Mouse (Mus musculus) kidney, postnatal 0 days (tissue): ENCODE data around the gene Dnah7a. TPM values are rescaled to one million over a fixed set of nuclear protein-coding genes. Genes with fewer than 3 reads are reported as not detected.
"Not testable (repeated sequence)": the region's sequence is repeated elsewhere in the genome, so short reads cannot be mapped to it uniquely, and the experiment has no call there.

ENCODE experiments used
- ATAC-seq: fragments of 200-750 bp; cut with Nextera tagmentation; replicated peaks from 2 replicates; pipeline ENCODE4 v1.8.0; 2017; ENCODE audit warnings: low read depth, moderate number of reproducible peaks, moderate TSS enrichment, moderate library complexity; ENCODE audit not compliant: low FRiP score
- DNase-seq: peaks from one replicate; pipeline ENCODE4 v3.0.0-alpha.2; 2016; ENCODE audit warnings: low spot score
- H3K27ac ChIP-seq: fragments of 300-500 bp; sonication (generic); 2 replicates; pipeline ENCODE4 v1.5.1; 2014; ENCODE audit warnings: mild to moderate bottlenecking
- H3K27me3 ChIP-seq: fragments of 300-500 bp; sonication (generic); 2 replicates; pipeline ENCODE4 v1.6.1; 2014; ENCODE audit warnings: low read length, mixed read lengths; ENCODE audit not compliant: insufficient read depth
- H3K36me3 ChIP-seq: fragments of 300-500 bp; sonication (generic); 2 replicates; pipeline ENCODE4 v1.6.1; 2014; ENCODE audit warnings: low read length, mixed read lengths; ENCODE audit not compliant: insufficient read depth
- H3K4me1 ChIP-seq: fragments of 300-500 bp; sonication (generic); replicated peaks from 2 replicates; pipeline ENCODE4 v1.6.1; 2014; ENCODE audit warnings: antibody characterized with exemption, low read length, mixed read lengths; ENCODE audit not compliant: insufficient read depth
- H3K4me2 ChIP-seq: fragments of 300-500 bp; sonication (generic); 2 replicates; pipeline ENCODE4 v1.6.1; 2014; ENCODE audit warnings: mild to moderate bottlenecking, low read length, moderate library complexity, mixed read lengths
- H3K4me3 ChIP-seq: fragments of 300-500 bp; sonication (generic); replicated peaks from 2 replicates; pipeline ENCODE4 v1.5.1; 2014; ENCODE audit warnings: low read depth, low read length
- H3K9ac ChIP-seq: fragments of 300-500 bp; sonication (generic); 2 replicates; pipeline ENCODE4 v1.6.1; 2014; ENCODE audit warnings: low read depth, low read length
- H3K9me3 ChIP-seq: fragments of 300-500 bp; sonication (generic); replicated peaks from 2 replicates; pipeline ENCODE4 v1.6.1; 2016; ENCODE audit warnings: low read length, inconsistent platforms, mixed read lengths
- CTCF ChIP-seq: IDR thresholded peaks from 2 replicates; pipeline ENCODE4 v1.5.1; 2016; ENCODE audit warnings: antibody characterized with exemption, low read depth, mild to moderate bottlenecking, moderate library complexity
- WGBS: fragments of 180-500 bp; shearing (Covaris S2); extraction: QIAGEN DNeasy Blood & Tissue Kit; methylation state at CpG from one replicate; pipeline ENCODE4 v1.1.7; 2014; 5-methylcytosine and 5-hydroxymethylcytosine counted together
- polyA plus RNA-seq: library from polyadenylated mRNA; unstranded; fragments of >200 nt; fragmentation: Nextera tagmentation; extraction: Ambion mirVana; gene quantifications from 2 replicates; pipeline ENCODE4 v1.2.1, GENCODE M21; 2015

The Dnah7a gene
- 0.33 and 0.55 TPM in 2 replicates for polyA plus RNA-seq

- ATAC-seq: peak; percentile 76
- peak; percentile 52 for TF ChIP-seq CTCF
- Histone ChIP-seq H3K9me3 (no peaks in the 10 kb centered on the region), H3K9ac (0 out of 2 replicates have a peak within 1 kb of the TSS, but pooled peaks have one; percentile 44), H3K27ac (no peak within 1 kb of the TSS), H3K4me1 (no peaks in the 10 kb centered on the region), H3K36me3 (no peaks in the 10 kb centered on the region), H3K4me2 (peak within 1 kb of the TSS; percentile 68), H3K27me3 (no peaks in the 10 kb centered on the region), H3K4me3 (peak within 1 kb of the TSS; percentile 34)
- peak; percentile 65 for DNase-seq
- whole genome bisulfite sequencing: 11% methylated on average over 42 of the region's 42 CpGs
Measured at GRCm38 (mm10) chr1:53706431-53707361, at the start of gene Dnah7a. TSS of gene Dnah7a (minus strand) at chr1:53706784.

GRCm38 (mm10) chr1:53753501-53753900, 46.9 kb upstream of the Dnah7a start:
- H3K4me2 ChIP-seq, DNase-seq, H3K27me3 ChIP-seq, H3K36me3 ChIP-seq, H3K4me1 ChIP-seq, H3K27ac ChIP-seq, H3K9ac ChIP-seq, H3K4me3 ChIP-seq, H3K9me3 ChIP-seq, ATAC-seq: not testable (repeated sequence)
- 93% methylated on average over 2 of the region's 2 CpGs for WGBS

GRCm38 (mm10) chr1:53751144-53751543, 44.6 kb upstream of the Dnah7a start:
- DNase-seq (no peak), ATAC-seq (no peak)
- no peak for TF ChIP-seq CTCF
- Histone ChIP-seq H3K4me1 (no peaks in the 10 kb centered on the region), H3K9me3 (no peaks in the 10 kb centered on the region), H3K27me3 (no peaks in the 10 kb centered on the region), H3K36me3 (no peaks in the 10 kb centered on the region), H3K4me3 (no peak overlapping the region), H3K9ac (no peak overlapping the region), H3K27ac (no peak overlapping the region), H3K4me2 (no peak overlapping the region)
- WGBS: 69% methylated on average over 1 of the region's 1 CpGs

- not testable (repeated sequence) for H3K27ac ChIP-seq, DNase-seq, H3K9ac ChIP-seq, H3K9me3 ChIP-seq, H3K4me1 ChIP-seq, ATAC-seq, H3K4me3 ChIP-seq, H3K4me2 ChIP-seq, H3K36me3 ChIP-seq, H3K27me3 ChIP-seq
- 87% methylated on average over 7 of the region's 7 CpGs for WGBS
Measured at GRCm38 (mm10) chr1:53750697-53751096, 44.1 kb upstream of the Dnah7a start.

- WGBS: 85% methylated on average over 1 of the region's 1 CpGs
- H3K4me3 ChIP-seq, DNase-seq, H3K4me2 ChIP-seq, H3K27me3 ChIP-seq, H3K27ac ChIP-seq, ATAC-seq, H3K36me3 ChIP-seq, H3K9me3 ChIP-seq, H3K4me1 ChIP-seq, H3K9ac ChIP-seq: not testable (repeated sequence)
Measured at GRCm38 (mm10) chr1:53749881-53750385, 43.3 kb upstream of the Dnah7a start.

- no peak for ATAC-seq
Measured at GRCm38 (mm10) chr1:53748571-53748970, 42.0 kb upstream of the Dnah7a start.

More at GRCm38 (mm10) chr1:53748571-53748970, 42.0 kb upstream of the Dnah7a start:
- Histone ChIP-seq H3K36me3 (no peaks in the 10 kb centered on the region), H3K9ac (no peak overlapping the region), H3K4me3 (no peak overlapping the region), H3K4me1 (no peaks in the 10 kb centered on the region), H3K4me2 (no peak overlapping the region), H3K27ac (no peak overlapping the region), H3K27me3 (no peaks in the 10 kb centered on the region), H3K9me3 (no peaks in the 10 kb centered on the region)
- no peak for TF ChIP-seq CTCF
- WGBS: 36% methylated on average over 9 of the region's 11 CpGs
- no peak for DNase-seq
